Mouse (Mus musculus) erythroblast, embryonic 14.5 days (primary cell): ENCODE results near the gene Timp2.

Experiments used
- GATA1 ChIP-seq: IDR thresholded peaks from 2 replicates; pipeline ENCODE4 v1.6.1; 2012; ENCODE audit warnings: low read length, inconsistent platforms, mixed read lengths
- TAL1 ChIP-seq: IDR thresholded peaks from 3 replicates; pipeline ENCODE4 v1.6.1; 2012; ENCODE audit warnings: low read length, inconsistent platforms, mixed read lengths

DNA sequence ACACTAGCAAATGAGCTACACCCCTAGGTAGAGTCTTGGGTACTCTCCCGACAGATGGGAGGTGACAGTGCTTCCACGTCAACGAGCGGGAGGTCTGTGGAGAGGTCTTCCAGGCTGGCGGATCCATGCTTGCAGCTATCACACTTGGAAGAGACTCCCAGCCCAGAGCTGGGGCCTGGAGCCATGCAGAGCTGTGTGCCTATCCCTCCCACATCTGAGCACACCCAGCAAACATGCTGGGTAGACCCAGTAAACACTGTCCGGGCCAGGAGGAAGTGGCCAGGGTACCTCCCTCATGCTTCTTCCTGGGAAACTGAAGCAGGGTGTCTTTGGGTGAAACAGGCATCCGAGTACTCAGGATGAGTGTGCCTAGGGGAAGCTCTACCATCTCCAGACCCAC lies 5.0 kb upstream of the Timp2 start:
- TF ChIP-seq GATA1 = no peak
- TF ChIP-seq TAL1 = no peak
